Mouse (Mus musculus) lung, postnatal 0 days (tissue): ENCODE results near the gene Arhgef17.

ENCODE experiments used
- CTCF ChIP-seq: IDR thresholded peaks from 2 replicates; pipeline ENCODE4 v1.5.1; 2016; ENCODE audit warnings: antibody characterized with exemption, mild to moderate bottlenecking
- EP300 ChIP-seq: IDR thresholded peaks from 2 replicates; pipeline ENCODE4 v1.6.1; 2016; ENCODE audit warnings: antibody characterized with exemption, mild to moderate bottlenecking, control low read depth

- no peak for TF ChIP-seq CTCF
- TF ChIP-seq EP300 = no peak
Measured at GRCm38 (mm10) chr7:100927287-100928000, 4.5 kb downstream of the Arhgef17 start.
